Mouse (Mus musculus) cerebellum, postnatal 10 days (tissue): ENCODE measurements around the gene Ube2e2.
"Not testable (repeated sequence)": the region's sequence is repeated elsewhere in the genome, so short reads cannot be mapped to it uniquely, and the experiment has no call there.

Experiments used
- DNase-seq, 2 experiments: peaks; one replicate each; pipeline ENCODE4 v3.0.0; 2021; ENCODE audit warnings: mixed read lengths in 2 of 2

Ube2e2 gene

DNA sequence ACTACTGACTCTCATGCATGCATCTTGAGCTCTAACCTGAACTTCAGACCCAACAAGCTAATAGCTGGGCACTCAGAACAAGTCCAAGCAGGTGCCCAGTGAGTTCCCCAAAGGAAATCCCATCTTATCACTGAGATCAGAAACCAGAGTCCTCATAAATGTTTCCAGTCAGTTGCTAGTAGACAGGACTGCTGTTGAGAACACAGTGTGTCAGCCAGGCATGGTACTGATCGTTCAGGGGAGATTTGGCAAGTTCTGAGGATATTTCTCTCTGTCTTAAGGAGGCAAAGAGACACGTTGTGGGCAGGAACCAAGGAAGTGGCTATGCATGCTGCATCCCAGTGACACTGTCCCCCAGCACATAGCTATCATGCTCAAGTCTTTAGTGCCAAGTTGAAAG is 275.5 kb downstream of the Ube2e2 start:
- no peak for DNase-seq

GRCm38 (mm10) chr14:18601927-18602326 is 292.1 kb downstream of the Ube2e2 start:
- no peak for DNase-seq

DNA sequence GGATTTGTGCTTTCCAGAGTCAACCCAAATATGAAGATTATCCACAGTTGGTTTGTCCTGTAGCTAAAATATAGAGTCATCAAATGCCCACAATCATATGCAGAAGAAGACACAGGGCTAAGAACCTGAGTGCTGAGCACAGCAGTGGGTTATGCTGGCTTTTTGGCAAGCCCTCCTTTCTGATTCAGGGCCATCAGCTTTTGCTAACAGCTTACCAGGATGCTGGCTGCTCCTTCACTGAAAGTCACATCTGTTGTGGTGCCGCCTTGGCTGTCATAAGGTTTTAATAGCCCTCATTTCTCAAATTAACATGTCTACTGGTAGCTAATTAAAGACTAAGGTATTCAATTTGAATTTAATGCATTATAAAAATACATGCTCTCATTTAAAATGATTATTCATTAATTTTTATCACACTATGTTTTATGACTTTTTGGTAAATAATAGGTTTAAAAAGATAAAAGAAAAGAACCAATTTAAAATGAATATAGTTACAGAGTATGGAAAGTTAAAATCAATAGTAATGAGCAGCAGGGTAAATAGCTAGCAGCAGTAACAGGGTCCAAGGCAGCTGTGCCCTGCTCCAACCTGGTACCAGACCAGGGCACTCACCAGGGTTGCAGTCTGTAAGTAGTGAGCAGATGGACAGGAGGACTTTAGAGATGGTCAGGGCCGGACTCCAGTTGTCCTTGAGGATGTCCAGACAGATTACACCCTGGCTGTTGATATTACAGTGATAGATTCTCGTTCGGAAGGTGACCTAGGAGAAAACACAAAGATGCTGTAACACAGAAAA is 307.6 kb downstream of the Ube2e2 start:
- peak; percentile 88 to 91 for DNase-seq

GRCm38 (mm10) chr14:18581735-18582134 is 312.3 kb downstream of the Ube2e2 start:
- DNase-seq: no peak

DNA sequence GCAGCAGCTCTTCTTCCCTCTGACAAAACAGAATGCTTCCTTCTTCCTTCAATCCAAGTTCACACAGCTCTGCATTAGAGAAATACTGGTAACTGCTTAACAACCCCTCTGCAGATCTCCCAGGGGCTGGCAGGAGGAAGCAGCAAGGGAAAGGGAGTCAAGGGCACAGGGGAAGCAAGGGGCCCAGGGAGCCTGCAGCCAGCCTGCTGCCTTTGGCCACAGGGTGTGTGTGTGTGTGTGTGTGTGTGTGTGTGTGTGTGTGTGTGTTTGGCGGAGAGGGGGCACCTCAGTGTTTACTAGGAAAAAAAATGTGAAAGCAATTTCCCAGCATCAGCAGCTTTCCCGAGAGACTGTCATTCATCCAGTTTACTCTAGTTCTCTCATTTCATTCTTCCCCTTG is 319.3 kb downstream of the Ube2e2 start:
- DNase-seq: no peak

- DNase-seq: peak; percentile 37 to 43
Measured at GRCm38 (mm10) chr14:18574130-18574721, 319.8 kb downstream of the Ube2e2 start.

- DNase-seq: no peak
Measured at GRCm38 (mm10) chr14:18573286-18573956, 320.6 kb downstream of the Ube2e2 start.

DNA sequence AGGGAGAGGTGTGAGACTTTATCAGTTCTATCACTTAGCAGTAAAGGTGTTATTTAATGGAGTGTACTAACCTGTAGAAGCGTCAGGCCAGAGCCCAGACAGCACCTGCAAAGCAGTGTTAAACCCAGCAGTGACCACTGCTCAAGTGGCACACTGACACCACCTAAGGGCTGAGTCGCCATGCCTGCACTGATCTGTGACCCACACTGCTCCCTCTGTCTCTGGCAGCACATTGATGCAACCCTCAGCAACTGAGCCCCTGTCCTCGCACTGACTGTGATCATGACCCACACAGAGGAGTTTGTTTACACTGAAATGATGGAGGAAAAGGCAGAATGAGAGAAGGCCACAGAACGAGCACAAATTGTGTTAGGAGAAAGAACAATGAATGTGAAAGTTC is 321.2 kb downstream of the Ube2e2 start:
- DNase-seq: peak in 1 of 2 experiments; percentile 12

DNA sequence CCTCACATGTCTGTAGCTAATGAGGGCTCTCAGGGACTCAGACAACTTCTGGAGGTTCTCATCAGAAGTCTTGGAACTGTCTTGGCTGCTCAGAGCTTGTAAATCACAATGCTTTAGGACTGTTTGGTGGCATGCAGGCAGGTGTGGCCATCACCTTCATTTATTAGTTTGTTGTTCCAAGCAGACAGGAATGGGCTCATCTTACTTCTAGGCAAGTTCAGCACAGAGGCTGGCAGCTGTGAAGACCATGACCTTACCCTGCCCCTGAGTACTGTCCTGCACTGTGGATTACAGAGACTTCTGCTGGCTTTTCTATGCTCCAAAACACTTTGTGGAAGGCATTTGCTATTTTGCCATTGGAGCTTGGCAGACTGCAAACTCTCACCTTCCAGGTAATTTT is 324.5 kb downstream of the Ube2e2 start:
- no peak for DNase-seq

DNA sequence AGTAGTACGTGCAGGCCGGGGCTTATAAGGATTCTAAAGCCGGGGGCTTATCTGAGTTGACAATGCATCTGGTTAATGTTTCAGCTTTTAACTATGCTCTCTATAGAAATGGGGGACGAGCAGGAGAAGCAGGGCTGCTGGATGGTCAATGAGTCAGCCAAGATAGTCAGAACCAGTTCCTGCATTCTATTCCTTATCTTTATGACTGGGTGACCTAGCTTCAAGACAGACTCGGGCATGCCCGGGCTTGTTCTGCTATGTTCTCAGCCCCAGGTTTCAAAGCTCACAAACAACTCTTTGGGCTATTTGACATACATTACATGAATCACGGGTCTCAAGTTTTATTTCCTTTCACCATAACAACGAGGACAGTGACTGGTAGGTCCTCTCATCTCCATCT is 329.1 kb downstream of the Ube2e2 start:
- DNase-seq: not testable (repeated sequence)

- no peak for DNase-seq
Measured at GRCm38 (mm10) chr14:18555287-18555686, 338.8 kb downstream of the Ube2e2 start.

- no peak for DNase-seq
Measured at GRCm38 (mm10) chr14:18554627-18554988, 339.5 kb downstream of the Ube2e2 start.

DNA sequence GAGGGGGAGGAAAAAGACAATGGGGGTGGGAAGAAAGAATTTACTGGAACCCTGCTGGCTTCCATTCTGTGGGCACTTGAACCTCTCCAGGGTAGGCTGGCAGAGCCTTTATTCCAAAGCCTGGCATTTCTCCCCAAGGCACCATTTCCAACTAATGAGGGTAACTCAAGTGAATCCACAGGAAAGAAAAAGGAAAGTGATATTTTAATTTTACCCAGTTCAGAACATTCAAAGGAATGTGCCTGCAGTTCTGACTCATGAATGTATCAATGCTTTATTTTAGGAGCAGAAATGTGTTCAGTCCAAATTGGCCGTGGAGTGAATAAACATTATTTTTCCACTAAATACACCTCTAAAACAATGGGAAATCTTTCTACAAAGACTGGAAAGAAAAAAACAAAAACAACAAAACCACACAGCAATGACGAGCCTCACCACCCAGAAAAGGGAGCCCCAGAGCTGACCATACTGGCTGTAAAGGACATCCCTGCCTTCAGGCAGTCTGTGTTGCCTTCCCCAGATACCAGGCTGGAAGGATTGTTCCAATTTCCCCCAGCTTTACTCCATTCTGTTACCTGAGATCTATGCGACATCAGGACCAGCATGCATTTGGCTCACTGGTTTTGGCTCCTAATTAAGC is 340.0 kb downstream of the Ube2e2 start:
- peak in 1 of 2 experiments; percentile 17 for DNase-seq

- no peak for DNase-seq
Measured at GRCm38 (mm10) chr14:18547541-18547940, 346.5 kb downstream of the Ube2e2 start.

DNA sequence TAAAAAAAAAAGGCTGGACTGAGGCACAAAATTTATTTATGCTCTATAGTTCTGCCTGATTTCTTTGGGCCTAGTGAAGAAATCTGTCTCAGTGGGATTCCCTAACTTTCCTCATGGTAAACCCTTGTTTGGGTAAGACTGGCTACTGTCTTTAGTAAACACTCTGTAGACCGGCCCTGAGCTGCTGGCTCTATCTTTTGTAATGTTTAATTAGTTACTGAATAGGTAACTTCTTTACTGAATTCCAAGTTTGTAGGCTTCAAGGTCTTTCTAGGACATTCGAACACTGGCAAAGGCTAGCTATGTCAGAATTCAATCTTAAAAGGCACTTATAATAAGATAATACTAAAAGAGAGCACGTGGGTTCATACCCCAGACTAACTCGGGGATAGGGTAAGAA is 355.0 kb downstream of the Ube2e2 start:
- DNase-seq: not testable (repeated sequence)

- DNase-seq: no peak
Measured at GRCm38 (mm10) chr14:18530899-18531298, 363.2 kb downstream of the Ube2e2 start.

- DNase-seq: no peak
Measured at GRCm38 (mm10) chr14:18530496-18530895, 363.6 kb downstream of the Ube2e2 start.
